Mouse (Mus musculus): ENCODE measurements around the gene Rnf38. TPM values are rescaled to one million over a fixed set of nuclear protein-coding genes. Genes with fewer than 3 reads are reported as not detected.

Rnf38 gene
- total and polyA plus RNA-seq, 3 experiments, result 6.8 to 22.8 TPM; not detected in 1

GRCm38 (mm10) chr4:44094475-44094874 lies 139.1 kb downstream of the Rnf38 start:
- Histone ChIP-seq H3K4me1 (ENCODE audit: control insufficient read depth in 1 of 2, insufficient read depth in 2 of 2, low read length in 2 of 2) (peaks cover 0 to 7% of the 10 kb centered on the region in 2 experiments; a peak in 2 of 4 replicates), H3K27me3 (ENCODE audit: control insufficient read depth in 1 of 2, insufficient read depth in 2 of 2, low read length in 2 of 2) (peaks cover 3 to 4% of the 10 kb centered on the region in 2 experiments; a peak in 3 of 4 replicates), H3K79me2 (ENCODE audit: control insufficient read depth, insufficient read depth, low read length, poor library complexity) (no peaks in the 10 kb centered on the region), H3K4me3 (ENCODE audit: control insufficient read depth in 1 of 2, insufficient read depth in 1 of 2, low read depth in 2 of 2, low read length in 2 of 2) (no peak overlapping the region), H3K36me3 (ENCODE audit: control insufficient read depth in 1 of 2, insufficient read depth in 2 of 2, low read length in 2 of 2) (peaks cover 0 to 7% of the 10 kb centered on the region in 2 experiments; a peak in 2 of 4 replicates), H3K27ac (ENCODE audit: control insufficient read depth, low read depth, low read length) (no peak overlapping the region), H3K9me3 (replicated peaks; ENCODE audit: insufficient read depth, low read length) (no peaks in the 10 kb centered on the region), H3K9ac (ENCODE audit: control insufficient read depth, low read depth, low read length, poor library complexity, severe bottlenecking) (no peak overlapping the region)
- TF ChIP-seq MYB (IDR thresholded peaks at IDR 0.05; ENCODE audit: low read depth, low read length) (no peak), RAD21 (IDR thresholded peaks at IDR 0.05; ENCODE audit: low read depth, low read length) (no peak), POLR2AphosphoS2 (IDR thresholded peaks at IDR 0.05; ENCODE audit: low read length) (no peak), CHD1 (IDR thresholded peaks at IDR 0.05; ENCODE audit: low read depth, low read length) (no peak), HCFC1 (IDR thresholded peaks at IDR 0.05; ENCODE audit: low read depth, low read length) (no peak), MAZ (IDR thresholded peaks at IDR 0.05; ENCODE audit: low read depth, low read length) (no peak), ZMIZ1 (IDR thresholded peaks at IDR 0.05; ENCODE audit: low read depth, low read length) (no peak), E2F4 (IDR thresholded peaks at IDR 0.05; ENCODE audit: borderline replicate concordance, low read depth, low read length) (no peak), CHD2 (IDR thresholded peaks at IDR 0.05; ENCODE audit: low read length) (no peak)
- no peak for DNase-seq (ENCODE audit: low read depth, low spot score)

DNA sequence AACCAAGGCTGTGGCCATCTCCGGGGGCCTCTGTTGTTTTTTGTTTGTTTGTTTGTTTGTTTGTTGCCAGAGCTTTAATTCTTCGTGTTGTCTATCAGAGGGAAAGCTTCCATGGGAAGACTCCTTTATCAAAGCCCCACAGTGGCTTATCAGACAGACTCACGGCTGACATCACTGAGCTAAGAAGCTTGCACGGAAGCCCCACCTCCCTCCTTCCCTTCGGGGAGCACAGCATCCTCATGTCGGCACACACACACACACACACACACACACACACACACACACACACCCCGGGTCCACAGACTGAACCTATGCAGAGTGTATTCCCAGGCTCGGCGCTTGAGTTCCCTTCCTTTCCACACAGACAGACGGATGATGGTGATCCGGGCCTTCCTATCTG lies 141.2 kb downstream of the Rnf38 start:
- no peaks in the 10 kb centered on the region for H3K79me2 ChIP-seq (ENCODE audit: control insufficient read depth, insufficient read depth, low read length, poor library complexity)
- no peak overlapping the region for H3K9ac ChIP-seq (ENCODE audit: control insufficient read depth, low read depth, low read length, poor library complexity, severe bottlenecking)
- H3K27ac ChIP-seq (ENCODE audit: control insufficient read depth, low read depth, low read length), result no peak overlapping the region
- DNase-seq (ENCODE audit: low read depth, low spot score), result peak; percentile 70
- H3K4me3 ChIP-seq (ENCODE audit: control insufficient read depth in 1 of 2, insufficient read depth in 1 of 2, low read depth in 2 of 2, low read length in 2 of 2), result no peak overlapping the region
- peaks cover 3% of the 10 kb centered on the region in 2 experiments; a peak in 3 of 4 replicates for H3K27me3 ChIP-seq (ENCODE audit: control insufficient read depth in 1 of 2, insufficient read depth in 2 of 2, low read length in 2 of 2)
- no peaks in the 10 kb centered on the region for H3K9me3 ChIP-seq (replicated peaks; ENCODE audit: insufficient read depth, low read length)
- TF ChIP-seq TCF12 (IDR thresholded peaks at IDR 0.05; ENCODE audit: low read depth, low read length), result peak; percentile 71
- TF ChIP-seq TBP (IDR thresholded peaks at IDR 0.05; ENCODE audit: low read depth, low read length), result no peak
- TF ChIP-seq GATA1 (IDR thresholded peaks at IDR 0.05; ENCODE audit: low read depth, low read length), result peak; percentile 82
- TF ChIP-seq ZMIZ1 (IDR thresholded peaks at IDR 0.05; ENCODE audit: low read depth, low read length), result no peak
- peak in 1 of 2 experiments; percentile 30; a peak in 2 of 4 replicates for TF ChIP-seq EP300 (IDR thresholded peaks at IDR 0.05; ENCODE audit: low read depth in 1 of 2, low read length in 2 of 2)
- TF ChIP-seq ETS1 (IDR thresholded peaks at IDR 0.05; ENCODE audit: low read depth, low read length), result 0 out of 2 replicates have a peak, but pooled peaks have one; percentile 22
- no peak for TF ChIP-seq MAX (IDR thresholded peaks at IDR 0.05; ENCODE audit: low read length)
- no peak for TF ChIP-seq MYC (IDR thresholded peaks at IDR 0.05; ENCODE audit: low read depth, low read length)
- TF ChIP-seq NRF1 (IDR thresholded peaks at IDR 0.05; ENCODE audit: insufficient read depth, low read depth, low read length, poor library complexity, severe bottlenecking), result no peak
- no peak for TF ChIP-seq CTCF (IDR thresholded peaks at IDR 0.05 in 2 of 3, conservative IDR thresholded peaks at IDR 0.05 in 1 of 3; ENCODE audit: control insufficient read depth in 1 of 3, insufficient read depth in 1 of 3, low read depth in 2 of 3, low read length in 3 of 3, poor library complexity in 1 of 3, severe bottlenecking in 1 of 3)
- peaks cover 0 to 7% of the 10 kb centered on the region in 2 experiments; a peak in 2 of 4 replicates for H3K36me3 ChIP-seq (ENCODE audit: control insufficient read depth in 1 of 2, insufficient read depth in 2 of 2, low read length in 2 of 2)
- H3K4me1 ChIP-seq (ENCODE audit: control insufficient read depth in 1 of 2, insufficient read depth in 2 of 2, low read length in 2 of 2), result peaks cover 0 to 7% of the 10 kb centered on the region in 2 experiments; a peak in 2 of 4 replicates

Measured in MEL (cell line).